Mouse (Mus musculus) adrenal gland, adult 2 months (tissue): ENCODE data around the gene Zfp672. TPM values are rescaled to one million over a fixed set of nuclear protein-coding genes. Genes with fewer than 3 reads are reported as not detected.
"Not testable (repeated sequence)": the region's sequence is repeated elsewhere in the genome, so short reads cannot be mapped to it uniquely, and the experiment has no call there.

Experiments
- DNase-seq: peaks from one replicate; pipeline ENCODE4 v3.0.0; 2021
- polyA plus RNA-seq: library from polyadenylated mRNA; depleted of rRNA; stranded (reverse); fragments of >200 nt; gene quantifications from 2 replicates; pipeline ENCODE4 v1.2.3, GENCODE M21; 2012
- total RNA-seq, 2 experiments: library from RNA; stranded (reverse); gene quantifications; 2 replicates each; pipeline ENCODE4 v1.2.3; 2021

Gene Zfp672
- total and polyA plus RNA-seq, 3 experiments: 43.6 to 59.9 (median 51.2) TPM

GRCm38 (mm10) chr11:58324614-58325229, 5.4 kb downstream of the Zfp672 start:
- no peak for DNase-seq

GRCm38 (mm10) chr11:58323570-58324340, 6.4 kb downstream of the Zfp672 start:
- no peak for DNase-seq

DNA sequence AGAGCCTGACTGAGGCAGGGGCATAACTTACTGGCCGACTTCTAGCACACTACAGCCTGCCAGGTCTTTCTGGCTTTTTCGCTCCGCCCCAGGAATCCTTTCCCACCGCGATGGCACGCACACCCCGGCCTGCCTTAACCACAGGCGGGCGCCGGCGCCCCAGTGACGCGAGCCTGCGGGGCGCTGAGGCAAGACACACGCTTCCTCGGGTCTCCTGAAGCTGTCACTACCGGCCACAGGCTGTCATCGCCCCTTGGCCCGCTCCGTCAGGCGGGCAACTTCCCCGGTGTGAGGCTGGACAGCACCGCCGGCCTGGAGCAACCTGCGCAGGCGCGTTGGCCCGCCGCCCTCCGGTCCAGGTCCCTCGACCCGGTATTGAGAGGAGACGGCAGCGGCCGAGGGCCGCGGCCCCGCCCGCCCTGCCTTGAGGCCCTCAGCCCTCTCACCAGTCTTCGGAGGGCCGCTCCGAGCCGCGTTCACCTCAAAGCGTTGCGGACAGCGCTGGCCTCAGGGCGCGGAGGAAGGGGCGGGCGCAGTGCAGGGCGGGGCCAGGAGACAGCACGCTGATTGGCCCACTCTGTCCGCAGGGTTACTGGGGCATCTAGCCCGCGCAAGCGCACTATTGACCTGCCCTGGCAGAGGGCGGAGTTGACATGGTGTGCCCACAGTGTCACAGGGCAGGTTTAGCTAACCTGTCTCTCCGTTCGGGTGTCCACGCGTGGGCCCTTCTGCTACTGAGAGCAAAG, 7.1 kb downstream of the Zfp672 start:
- peak; percentile 99 for DNase-seq

DNA sequence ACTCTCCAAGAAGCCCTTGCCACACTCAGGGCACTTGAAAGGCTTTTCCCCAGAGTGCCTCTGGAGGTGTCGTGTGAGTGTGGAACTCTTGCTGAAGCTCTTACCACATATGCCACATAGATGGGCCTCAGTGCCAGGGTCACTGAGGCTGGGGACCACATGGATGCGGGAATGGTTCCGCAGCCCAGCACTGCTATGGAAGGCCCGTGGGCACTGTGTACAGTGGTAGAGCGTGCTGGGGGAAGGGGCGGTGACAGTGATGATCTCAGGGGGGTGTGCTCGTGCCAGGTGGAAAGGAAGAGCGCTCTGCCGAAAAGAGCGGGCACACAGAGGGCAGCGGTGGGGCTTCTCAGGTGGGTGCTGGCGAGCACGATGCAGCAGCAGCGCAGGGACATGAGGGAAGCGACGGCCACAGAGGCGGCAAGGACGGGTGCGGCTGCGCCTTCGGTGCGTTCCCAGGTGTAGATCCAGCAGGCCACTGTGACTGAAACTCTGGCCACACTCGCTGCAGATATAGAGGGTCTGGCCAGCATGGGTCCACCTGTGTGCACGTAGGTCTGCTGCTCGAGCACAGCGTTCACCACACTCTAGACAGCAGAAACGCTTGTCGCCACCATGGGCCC, 13.3 kb downstream of the Zfp672 start:
- DNase-seq: no peak

DNA sequence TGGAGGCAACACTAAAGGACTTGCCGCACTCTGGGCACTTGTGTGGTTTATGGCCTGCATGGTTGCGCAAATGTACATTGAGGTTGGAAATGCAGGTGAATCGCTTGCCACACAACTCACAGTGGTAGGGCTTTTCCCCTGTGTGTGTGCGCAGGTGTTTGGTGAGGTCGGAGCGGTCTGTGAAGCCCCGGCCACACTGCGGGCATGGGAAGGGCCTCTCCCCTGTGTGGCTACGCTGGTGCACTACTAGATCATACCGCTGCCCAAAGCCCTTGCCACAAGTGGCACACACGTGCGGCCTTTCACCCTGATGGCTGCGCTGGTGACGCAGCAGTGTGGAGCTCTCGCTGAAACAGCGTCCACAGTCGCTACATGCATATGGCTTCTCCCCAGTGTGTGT, 13.8 kb downstream of the Zfp672 start:
- DNase-seq: no peak

GRCm38 (mm10) chr11:58315536-58316168, 14.5 kb downstream of the Zfp672 start:
- DNase-seq: no peak

- DNase-seq: no peak
Observed at GRCm38 (mm10) chr11:58314069-58314468, 16.1 kb downstream of the Zfp672 start.

GRCm38 (mm10) chr11:58308661-58309060, 21.5 kb downstream of the Zfp672 start:
- DNase-seq: no peak

GRCm38 (mm10) chr11:58307411-58308080, 22.6 kb downstream of the Zfp672 start:
- DNase-seq: peak; percentile 76

DNA sequence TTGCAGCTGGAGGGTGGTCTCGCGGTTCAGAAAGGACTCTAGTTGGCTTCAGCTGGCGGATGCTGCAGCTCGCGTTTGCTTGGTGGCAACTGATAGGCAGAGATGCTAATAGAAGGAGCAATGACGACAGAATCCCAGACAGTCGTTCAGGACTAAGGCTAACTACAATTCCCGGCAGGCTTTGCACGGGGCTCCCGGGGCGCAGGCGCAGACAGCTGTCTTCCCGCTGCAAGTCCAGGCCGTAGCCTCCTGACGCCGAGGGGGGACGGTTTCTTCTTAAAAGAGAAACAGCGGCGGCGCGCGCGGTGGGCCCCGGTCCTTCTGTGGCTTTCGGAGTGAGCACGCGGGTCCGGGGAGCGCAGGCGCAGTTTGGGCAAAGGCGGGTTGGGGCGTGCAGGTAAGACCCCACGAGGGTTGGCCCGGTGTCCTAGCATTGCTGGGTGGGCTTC, 23.3 kb downstream of the Zfp672 start, which contains the start of gene Zfp692:
TSS of gene Zfp692 (plus strand) at position 210 of the 449 bp plus-strand sequence.
- peak; percentile 97 for DNase-seq

DNA sequence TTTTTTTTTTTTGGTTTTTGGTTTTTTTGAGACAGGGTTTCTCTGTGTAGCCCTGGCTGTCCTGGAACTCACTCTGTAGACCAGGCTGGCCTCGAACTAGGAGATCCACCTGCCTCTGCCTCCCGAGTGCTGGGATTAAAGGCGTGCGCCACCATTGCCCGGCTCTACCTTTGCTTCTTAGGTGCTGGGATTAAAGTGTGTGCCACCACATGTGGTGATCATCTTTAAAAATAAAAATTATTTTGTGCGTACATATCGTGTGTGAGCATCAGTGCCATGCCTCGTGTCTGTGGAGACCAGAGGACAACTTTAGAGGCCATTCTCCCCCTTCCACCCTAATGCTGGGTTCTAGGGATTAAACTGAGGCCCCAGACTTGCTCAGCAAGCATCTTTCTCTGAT, 24.8 kb downstream of the Zfp672 start:
- not testable (repeated sequence) for DNase-seq

DNA sequence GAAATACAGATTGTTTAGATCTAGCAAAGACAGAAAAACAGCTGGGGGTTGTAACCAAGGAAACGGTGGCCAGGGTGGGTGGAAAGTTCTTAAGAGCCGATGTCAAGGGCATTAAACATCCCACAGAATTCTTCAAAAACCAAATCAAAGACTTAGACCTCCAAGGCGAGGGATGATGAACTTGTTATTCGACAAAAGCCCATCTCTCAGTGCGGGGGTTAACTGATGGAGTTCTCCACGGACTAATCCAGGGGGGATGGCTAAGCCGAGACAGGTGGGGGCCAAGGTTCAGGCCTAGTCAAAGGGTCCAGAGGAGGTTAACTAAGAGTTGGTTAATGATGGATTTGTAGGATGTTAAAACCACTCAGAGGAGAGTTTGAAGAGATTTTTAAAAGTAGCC, 26.5 kb downstream of the Zfp672 start:
- DNase-seq: no peak

GRCm38 (mm10) chr11:58302774-58303445, 27.2 kb downstream of the Zfp672 start:
- DNase-seq: no peak

DNA sequence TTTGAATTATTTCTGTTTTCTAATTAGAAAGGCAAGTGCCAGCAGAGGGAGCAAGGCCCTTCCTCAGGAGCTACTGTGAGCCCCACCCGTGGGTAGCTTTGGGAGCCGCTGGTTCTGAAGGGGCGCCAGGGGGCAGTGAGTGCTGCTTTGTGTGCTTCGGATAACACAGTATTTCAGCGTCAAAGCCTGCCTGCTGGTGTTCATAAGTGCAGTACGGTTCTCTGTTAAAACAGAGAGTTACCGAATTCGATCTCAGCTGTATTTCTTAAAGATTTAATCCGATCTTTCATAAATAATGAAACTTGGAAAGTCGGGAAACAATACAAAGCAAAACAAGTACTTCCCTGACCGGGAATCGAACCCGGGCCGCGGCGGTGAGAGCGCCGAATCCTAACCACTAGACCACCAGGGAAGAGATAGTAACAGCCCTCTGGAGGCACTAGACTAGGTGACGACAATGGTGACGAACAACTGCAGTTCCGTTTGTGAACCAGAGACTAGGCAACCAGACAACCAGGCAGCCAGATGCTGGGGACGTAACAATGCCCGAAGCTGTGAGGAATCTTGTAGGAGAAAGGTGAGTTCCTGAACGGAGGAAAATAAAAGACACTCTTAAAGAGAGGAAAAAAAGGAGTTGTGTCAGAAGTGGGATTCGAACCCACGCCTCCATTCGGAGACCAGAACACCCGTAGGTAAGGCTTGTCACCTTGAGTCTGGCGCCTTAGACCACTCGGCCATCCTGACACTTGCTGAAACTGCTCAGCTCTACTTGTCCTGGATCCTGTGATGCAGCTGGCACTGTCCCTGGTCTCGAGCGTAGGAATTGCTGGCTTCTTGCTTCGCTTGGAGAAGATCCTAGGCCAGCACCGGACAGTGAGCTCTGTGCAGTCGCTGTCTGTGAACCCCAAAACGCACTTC, 28.0 kb downstream of the Zfp672 start:
- DNase-seq: peak; percentile 99

GRCm38 (mm10) chr11:58301057-58301456, 29.1 kb downstream of the Zfp672 start:
- DNase-seq: peak; percentile 82

DNA sequence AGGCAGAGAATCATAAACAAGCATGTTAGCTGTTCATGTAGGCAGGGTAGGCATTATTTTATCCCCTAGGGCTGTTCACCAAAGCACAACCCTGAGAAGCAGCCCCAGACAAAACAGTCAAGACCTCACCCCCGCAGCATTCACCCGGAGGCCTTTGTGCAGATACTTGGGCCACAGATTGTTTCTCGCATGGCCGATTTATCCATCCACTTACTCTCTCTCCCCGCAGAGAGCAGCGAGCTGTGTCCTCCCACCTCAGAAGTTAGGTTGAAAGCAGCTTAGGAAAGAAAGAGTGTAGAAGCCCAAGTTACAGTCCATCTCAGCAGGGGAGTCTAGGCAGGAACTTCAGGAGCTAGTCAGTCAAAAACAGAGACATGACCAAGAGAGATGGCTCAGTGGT, 32.7 kb downstream of the Zfp672 start:
- no peak for DNase-seq

- DNase-seq: no peak
Observed at GRCm38 (mm10) chr11:58292791-58293190, 37.3 kb downstream of the Zfp672 start.

- no peak for DNase-seq
Observed at GRCm38 (mm10) chr11:58290812-58291211, 39.3 kb downstream of the Zfp672 start.

GRCm38 (mm10) chr11:58289992-58290682, 40.0 kb downstream of the Zfp672 start:
- peak; percentile 38 for DNase-seq
